Mouse (Mus musculus): ENCODE measurements at regions not wholly inside any gene's neighbourhood (a gene's known extent, or its start where the extent isn't known, plus 50 kb on each side); places are given as distances from the start of the nearest gene placed in this dataset.

DNA sequence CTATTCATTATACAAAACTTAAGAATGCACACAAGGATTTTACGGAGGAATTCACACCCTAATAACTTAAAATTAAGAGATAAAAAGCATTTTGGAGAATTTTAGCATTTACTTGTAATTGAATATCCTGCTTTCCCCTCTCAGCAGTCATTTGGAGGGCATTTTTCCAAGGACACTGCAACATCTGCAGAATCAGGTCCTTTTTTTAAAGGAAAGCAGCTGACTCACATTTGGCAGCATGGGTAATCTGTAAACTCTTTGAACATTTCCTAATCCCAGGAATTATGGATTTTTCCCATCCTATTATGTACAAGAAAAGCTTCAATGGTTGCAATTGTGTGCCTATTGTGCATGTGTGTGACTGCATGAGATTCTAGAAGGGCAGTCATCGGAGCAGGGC is 112.0 kb downstream of the Gm19410 start:
- H3K4me2 ChIP-seq (ENCODE audit: low read depth): no peak overlapping the region
- H3K36me3 ChIP-seq (ENCODE audit: insufficient read depth): no peaks in the 10 kb centered on the region
- no peak for TF ChIP-seq CTCF (IDR thresholded peaks at IDR 0.05; ENCODE audit: low read depth)
- H3K4me1 ChIP-seq (ENCODE audit: insufficient read depth): no peaks in the 10 kb centered on the region
- 60% methylated on average over 2 of the region's 2 CpGs for WGBS
- ATAC-seq (no peak), DNase-seq (no peak)
- H3K4me3 ChIP-seq (ENCODE audit: low read depth, low read length): no peak overlapping the region
- H3K9me3 ChIP-seq (ENCODE audit: low read length): no peaks in the 10 kb centered on the region
- no peak overlapping the region for H3K27ac ChIP-seq (ENCODE audit: low read depth, low read length)
- no peaks in the 10 kb centered on the region for H3K27me3 ChIP-seq (ENCODE audit: insufficient read depth, low read length)
- H3K9ac ChIP-seq: no peak overlapping the region

DNA sequence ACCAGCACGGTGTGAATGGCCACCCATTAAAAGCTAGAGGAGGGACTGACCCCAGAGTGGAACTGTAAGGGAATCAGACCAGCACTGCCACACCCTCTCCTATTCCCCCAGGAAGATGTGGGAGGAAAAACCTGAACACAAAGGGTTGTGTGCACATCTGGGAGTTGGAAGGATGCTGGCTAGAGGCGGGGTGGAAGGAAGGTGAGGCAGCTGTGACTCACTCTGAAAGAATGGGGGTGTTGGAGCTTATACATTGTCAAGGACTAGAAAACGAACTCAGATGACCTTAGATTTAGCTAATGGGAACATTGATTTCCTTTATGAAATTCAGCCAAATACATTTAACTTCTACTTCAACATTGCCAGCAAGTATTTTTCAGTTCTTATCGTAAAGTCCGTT is 116.2 kb downstream of the Gm19410 start:
- WGBS: 75% methylated on average over 5 of the region's 5 CpGs
- H3K9ac ChIP-seq: no peak overlapping the region
- no peak for TF ChIP-seq CTCF (IDR thresholded peaks at IDR 0.05; ENCODE audit: low read depth)
- peak overlapping the region; percentile 76; the same call in 1 of the 2 replicates for H3K27ac ChIP-seq (ENCODE audit: low read depth, low read length)
- H3K27me3 ChIP-seq (ENCODE audit: insufficient read depth, low read length): no peaks in the 10 kb centered on the region
- DNase-seq: no peak
- no peak overlapping the region for H3K4me2 ChIP-seq (ENCODE audit: low read depth)
- H3K4me1 ChIP-seq (ENCODE audit: insufficient read depth): 0 out of 2 replicates have a peak, but pooled peaks cover 3% of the 10 kb centered on the region
- H3K4me3 ChIP-seq (ENCODE audit: low read depth, low read length): no peak overlapping the region
- no peaks in the 10 kb centered on the region for H3K9me3 ChIP-seq (ENCODE audit: low read length)
- no peaks in the 10 kb centered on the region for H3K36me3 ChIP-seq (ENCODE audit: insufficient read depth)
- ATAC-seq: no peak

DNA sequence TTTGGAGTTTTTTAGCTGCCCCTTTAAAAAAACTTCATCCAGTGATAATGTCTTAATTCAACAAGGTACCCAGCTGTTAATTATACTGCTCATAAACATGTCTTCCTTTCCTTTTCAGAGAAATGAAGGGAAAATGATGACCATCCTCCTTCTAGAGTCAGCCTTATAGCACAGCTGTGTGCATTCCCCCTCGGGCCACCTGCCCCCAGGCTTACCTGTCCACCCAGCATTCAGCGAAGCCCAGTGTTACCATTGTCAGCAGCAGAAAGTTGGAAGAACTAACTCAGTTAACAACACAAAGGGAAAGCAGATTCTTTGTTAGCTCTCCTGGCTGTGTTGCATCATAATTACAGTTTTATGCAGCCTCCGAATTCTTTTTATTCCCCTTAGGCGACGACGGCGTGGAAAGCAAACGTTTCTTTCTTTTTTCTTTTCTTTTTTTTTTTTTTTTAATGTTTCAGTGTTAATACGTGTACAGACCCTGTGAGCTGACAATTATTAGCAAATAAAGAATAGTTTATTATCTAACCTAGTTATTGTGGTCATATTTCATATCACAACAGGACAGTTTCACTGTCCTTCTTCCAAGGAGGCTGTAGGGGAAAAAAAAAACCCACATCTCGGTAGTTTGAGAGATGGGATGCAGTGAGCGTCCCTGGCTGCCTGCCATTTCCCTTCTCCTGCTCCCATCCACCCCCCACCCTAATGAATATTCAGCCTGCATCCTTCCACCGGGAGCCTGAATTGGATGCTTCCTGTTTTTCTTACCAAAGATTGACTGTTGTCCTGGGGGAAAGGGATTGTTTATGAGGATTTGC is 117.3 kb downstream of the Gm19410 start:
- Histone ChIP-seq H3K9me3 (ENCODE audit: low read length) (no peaks in the 10 kb centered on the region), H3K36me3 (ENCODE audit: insufficient read depth) (no peaks in the 10 kb centered on the region), H3K27me3 (ENCODE audit: insufficient read depth, low read length) (no peaks in the 10 kb centered on the region), H3K4me3 (ENCODE audit: low read depth, low read length) (peak overlapping the region; percentile 2; the same call in 1 of the 2 replicates), H3K9ac (peak overlapping the region; percentile 36), H3K4me1 (ENCODE audit: insufficient read depth) (0 out of 2 replicates have a peak, but pooled peaks cover 3% of the 10 kb centered on the region), H3K27ac (ENCODE audit: low read depth, low read length) (peak overlapping the region; percentile 76), H3K4me2 (ENCODE audit: low read depth) (peak overlapping the region; percentile 38)
- DNase-seq: peak; percentile 82
- no peak for TF ChIP-seq CTCF (IDR thresholded peaks at IDR 0.05; ENCODE audit: low read depth)
- peak; percentile 83 for ATAC-seq
- 5% methylated on average over 12 of the region's 12 CpGs for WGBS

DNA sequence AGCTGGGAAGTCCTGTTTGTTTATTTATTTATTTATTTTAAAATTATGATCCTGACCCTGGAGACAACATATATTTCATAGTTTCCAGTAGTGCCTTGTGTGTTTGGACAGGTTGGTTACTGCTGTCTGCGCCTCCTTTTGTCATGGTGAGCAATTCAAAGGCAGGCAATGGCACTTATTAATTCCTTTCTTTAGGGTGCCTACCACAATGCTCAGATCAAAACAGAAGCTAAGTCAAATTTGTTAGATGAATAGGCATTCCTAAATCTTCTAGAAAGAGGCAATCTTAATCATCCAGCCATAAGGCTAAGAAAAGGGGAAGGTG is 117.8 kb downstream of the Gm19410 start:
- H3K9me3 ChIP-seq (ENCODE audit: low read length): no peaks in the 10 kb centered on the region
- TF ChIP-seq CTCF (IDR thresholded peaks at IDR 0.05; ENCODE audit: low read depth): no peak
- H3K36me3 ChIP-seq (ENCODE audit: insufficient read depth): no peaks in the 10 kb centered on the region
- H3K9ac ChIP-seq: peak overlapping the region; percentile 29; the same call in 1 of the 2 replicates
- H3K4me3 ChIP-seq (ENCODE audit: low read depth, low read length): no peak overlapping the region
- whole genome bisulfite sequencing: 16% methylated on average over 1 of the region's 1 CpGs
- peak overlapping the region; percentile 76 for H3K27ac ChIP-seq (ENCODE audit: low read depth, low read length)
- no peak for DNase-seq
- no peaks in the 10 kb centered on the region for H3K27me3 ChIP-seq (ENCODE audit: insufficient read depth, low read length)
- 0 out of 2 replicates have a peak, but pooled peaks cover 3% of the 10 kb centered on the region for H3K4me1 ChIP-seq (ENCODE audit: insufficient read depth)
- ATAC-seq: peak; percentile 76
- peak overlapping the region; percentile 38; the same call in 1 of the 2 replicates for H3K4me2 ChIP-seq (ENCODE audit: low read depth)

DNA sequence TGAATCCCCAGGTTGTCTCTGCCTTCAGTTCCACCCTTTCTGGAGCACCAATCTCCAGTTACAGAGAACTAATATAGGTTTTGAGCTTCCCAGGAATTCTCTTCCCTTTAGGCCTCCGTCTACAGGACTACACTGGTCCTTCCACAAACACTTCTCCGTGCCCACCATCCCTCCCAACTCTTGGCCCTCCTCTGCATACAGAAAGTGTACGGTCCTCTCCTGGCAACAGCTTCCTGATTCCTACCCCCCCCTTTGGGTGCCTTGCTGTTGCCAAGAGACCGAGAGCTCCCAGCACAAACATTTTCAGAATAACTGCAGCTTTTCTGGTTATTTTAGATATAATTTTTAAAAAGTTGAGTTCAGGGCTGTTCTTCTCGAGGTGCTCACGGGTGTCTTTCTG is 119.0 kb downstream of the Gm19410 start:
- 63% methylated on average over 6 of the region's 6 CpGs for WGBS
- H3K27me3 ChIP-seq (ENCODE audit: insufficient read depth, low read length): no peaks in the 10 kb centered on the region
- no peak for TF ChIP-seq CTCF (IDR thresholded peaks at IDR 0.05; ENCODE audit: low read depth)
- ATAC-seq (no peak), DNase-seq (no peak)
- no peaks in the 10 kb centered on the region for H3K9me3 ChIP-seq (ENCODE audit: low read length)
- peak overlapping the region; percentile 76 for H3K27ac ChIP-seq (ENCODE audit: low read depth, low read length)
- no peaks in the 10 kb centered on the region for H3K36me3 ChIP-seq (ENCODE audit: insufficient read depth)
- H3K4me3 ChIP-seq (ENCODE audit: low read depth, low read length): no peak overlapping the region
- H3K4me2 ChIP-seq (ENCODE audit: low read depth): no peak overlapping the region
- H3K9ac ChIP-seq: no peak overlapping the region
- H3K4me1 ChIP-seq (ENCODE audit: insufficient read depth): 0 out of 2 replicates have a peak, but pooled peaks cover 3% of the 10 kb centered on the region

DNA sequence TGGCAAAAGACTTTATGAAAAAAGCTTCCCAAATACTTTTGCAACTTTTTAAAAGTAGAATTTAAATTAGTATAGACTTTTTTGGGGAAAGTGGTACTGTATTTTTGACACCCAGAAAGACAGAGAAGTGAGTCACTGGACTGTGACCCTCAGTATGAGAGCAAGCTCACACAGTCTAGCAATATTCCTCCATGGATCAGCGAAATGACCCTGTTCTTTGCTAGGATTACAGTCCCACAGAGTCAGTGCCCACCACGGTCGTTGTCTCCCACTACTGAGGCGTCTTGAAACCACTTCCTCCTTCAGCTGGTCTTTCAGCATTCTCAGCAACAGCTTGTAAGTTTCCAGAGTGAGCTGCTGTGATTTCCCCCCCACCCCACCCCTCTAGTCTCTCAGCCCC is 124.5 kb downstream of the Gm19410 start:
- no peak for TF ChIP-seq CTCF (IDR thresholded peaks at IDR 0.05; ENCODE audit: low read depth)

DNA sequence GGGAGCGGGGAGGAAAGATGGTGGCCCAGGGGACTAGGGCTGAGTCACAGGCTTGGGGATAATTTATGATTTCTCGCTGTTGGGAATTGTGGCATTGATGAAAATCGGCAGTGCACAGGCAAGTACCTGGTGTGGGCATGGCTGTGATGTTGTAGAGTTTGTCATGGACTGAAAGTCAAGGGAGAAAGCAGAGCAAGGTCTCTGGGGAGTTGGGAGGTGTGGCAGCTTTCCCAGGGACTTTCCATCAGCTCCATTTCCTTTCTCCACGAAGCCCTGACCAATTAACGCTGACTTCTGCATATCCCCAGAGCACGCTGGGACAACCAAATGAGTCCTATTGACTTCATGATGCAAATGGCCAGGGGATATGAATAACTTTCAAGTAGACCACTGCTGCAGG is 126.2 kb downstream of the Gm19410 start:
- no peak overlapping the region for H3K4me3 ChIP-seq (ENCODE audit: low read depth, low read length)
- no peaks in the 10 kb centered on the region for H3K36me3 ChIP-seq (ENCODE audit: insufficient read depth)
- H3K4me1 ChIP-seq (ENCODE audit: insufficient read depth): no peaks in the 10 kb centered on the region
- TF ChIP-seq CTCF (IDR thresholded peaks at IDR 0.05; ENCODE audit: low read depth): no peak
- DNase-seq: no peak
- no peaks in the 10 kb centered on the region for H3K9me3 ChIP-seq (ENCODE audit: low read length)
- H3K4me2 ChIP-seq (ENCODE audit: low read depth): no peak overlapping the region
- H3K9ac ChIP-seq: no peak overlapping the region
- 85% methylated on average over 6 of the region's 6 CpGs for WGBS
- H3K27ac ChIP-seq (ENCODE audit: low read depth, low read length): no peak overlapping the region
- no peak for ATAC-seq
- H3K27me3 ChIP-seq (ENCODE audit: insufficient read depth, low read length): no peaks in the 10 kb centered on the region

More for the DNA sequence above, 124.5 kb downstream of the Gm19410 start:
- Histone ChIP-seq H3K9ac (no peak overlapping the region), H3K4me2 (ENCODE audit: low read depth) (no peak overlapping the region), H3K4me3 (ENCODE audit: low read depth, low read length) (no peak overlapping the region), H3K9me3 (ENCODE audit: low read length) (no peaks in the 10 kb centered on the region), H3K27ac (ENCODE audit: low read depth, low read length) (no peak overlapping the region), H3K4me1 (ENCODE audit: insufficient read depth) (no peaks in the 10 kb centered on the region), H3K36me3 (ENCODE audit: insufficient read depth) (no peaks in the 10 kb centered on the region), H3K27me3 (ENCODE audit: insufficient read depth, low read length) (no peaks in the 10 kb centered on the region)
- ATAC-seq (no peak), DNase-seq (no peak)
- 89% methylated on average over 4 of the region's 4 CpGs for WGBS

All from forebrain, postnatal 0 days (tissue).